Mouse (Mus musculus) heart, postnatal 0 days (tissue): Measurements from ENCODE around the gene Meltf.

ENCODE experiments used
- CTCF ChIP-seq: IDR thresholded peaks from 2 replicates; pipeline ENCODE4 v1.5.1; 2016; ENCODE audit warnings: antibody characterized with exemption, control low read depth, low read depth
- EP300 ChIP-seq: IDR thresholded peaks from 2 replicates; pipeline ENCODE4 v1.6.1; 2016; ENCODE audit warnings: antibody characterized with exemption, low read depth

DNA sequence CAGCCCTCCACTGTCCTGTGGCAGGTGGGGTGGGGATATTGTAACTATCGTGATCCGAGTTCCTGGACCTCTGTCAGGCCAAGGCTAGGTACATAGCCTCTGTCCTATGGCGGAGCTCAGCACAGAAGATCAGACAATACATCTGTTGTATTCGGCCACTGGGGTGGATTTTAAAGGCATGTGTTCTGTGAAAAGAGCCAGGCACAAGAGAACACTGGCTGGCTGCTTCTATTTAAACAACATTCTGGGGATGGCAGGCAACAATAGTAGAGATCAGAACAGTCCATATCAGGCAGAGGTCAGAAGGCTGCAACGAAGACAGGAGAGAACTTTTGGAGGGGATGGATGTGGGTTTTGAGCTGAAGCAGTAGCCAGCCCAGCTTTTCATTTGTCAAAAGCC, 53.6 kb downstream of the Meltf start:
- TF ChIP-seq CTCF (no peak), EP300 (no peak)
